Mouse (Mus musculus): Measurements from ENCODE around the gene Pbx2.

DNA sequence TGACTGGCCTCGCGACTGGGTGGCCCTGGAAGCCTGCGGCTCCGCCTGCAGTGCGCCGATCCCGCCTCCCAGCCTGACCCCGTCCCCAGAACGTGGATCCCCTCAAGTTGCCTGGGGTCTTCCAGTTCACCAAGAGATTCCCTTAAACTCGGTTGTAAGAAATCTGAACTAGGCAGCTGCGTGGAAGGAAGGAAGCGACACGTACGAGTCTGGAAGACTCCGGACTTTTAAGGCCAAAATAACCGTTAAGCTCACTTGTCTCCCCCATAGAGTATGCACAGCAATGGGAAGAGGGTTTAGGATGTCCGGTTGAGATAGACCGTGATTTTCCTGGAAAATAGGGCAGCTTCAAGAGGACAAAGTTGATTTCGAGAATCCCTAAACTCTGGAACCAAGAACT, 3.3 kb upstream of the Pbx2 start:
- TF ChIP-seq POLR2A (IDR thresholded peaks at IDR 0.05; ENCODE audit: insufficient read depth, low read length): no peak
- no peak for TF ChIP-seq CTCF (IDR thresholded peaks at IDR 0.05; ENCODE audit: low read depth, low read length)
- TF ChIP-seq EP300 (IDR thresholded peaks at IDR 0.05; ENCODE audit: insufficient read depth, low read depth, low read length): no peak
